Mouse (Mus musculus) layer of hippocampus, adult 11-12 months (tissue): ENCODE measurements around the gene Pon2.
"Not testable (repeated sequence)": the region's sequence is repeated elsewhere in the genome, so short reads cannot be mapped to it uniquely, and the experiment has no call there.

Experiments used
- DNase-seq: peaks from one replicate; pipeline ENCODE4 v3.0.0; 2022; ENCODE audit warnings: low spot score

Pon2 gene

DNA sequence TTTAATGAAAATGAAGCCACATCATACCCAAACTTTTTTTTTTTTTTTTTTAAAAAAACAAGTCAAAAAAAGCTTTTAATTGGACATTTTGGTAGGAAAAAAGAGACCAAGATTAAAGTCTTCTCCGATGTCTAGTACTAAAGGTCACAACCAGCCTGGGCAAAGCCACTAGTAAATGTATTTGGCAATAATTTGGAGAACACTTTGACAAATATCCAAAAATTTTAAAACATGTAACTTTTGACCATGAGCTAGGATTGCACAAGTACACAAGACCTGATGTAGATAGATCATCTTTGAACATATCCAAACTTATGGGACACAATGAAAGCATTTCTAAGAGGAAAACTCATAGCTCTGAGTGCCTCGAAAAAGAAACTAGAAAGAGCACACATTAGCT lies 74.7 kb downstream of the Pon2 start:
- not testable (repeated sequence) for DNase-seq

DNA sequence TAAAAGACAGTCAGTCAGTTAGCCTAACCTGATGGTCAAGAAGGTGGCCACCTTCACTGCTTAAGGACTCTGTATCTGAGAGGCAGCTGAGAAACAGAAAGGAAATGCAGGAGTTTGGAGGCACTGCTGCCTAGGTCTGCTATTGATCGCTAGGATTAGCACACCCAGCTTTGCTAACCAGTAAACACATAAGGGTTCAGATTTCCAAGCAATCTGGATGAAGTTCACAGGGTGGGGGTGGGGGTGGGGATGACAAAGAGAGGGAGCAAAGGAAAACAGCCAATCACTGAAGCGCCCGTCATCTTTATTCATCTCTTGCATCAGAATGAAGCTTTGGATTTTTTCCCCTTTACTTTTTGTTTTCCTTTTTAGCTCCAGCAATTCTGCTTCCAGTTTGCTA lies 76.2 kb downstream of the Pon2 start:
- DNase-seq = no peak

DNA sequence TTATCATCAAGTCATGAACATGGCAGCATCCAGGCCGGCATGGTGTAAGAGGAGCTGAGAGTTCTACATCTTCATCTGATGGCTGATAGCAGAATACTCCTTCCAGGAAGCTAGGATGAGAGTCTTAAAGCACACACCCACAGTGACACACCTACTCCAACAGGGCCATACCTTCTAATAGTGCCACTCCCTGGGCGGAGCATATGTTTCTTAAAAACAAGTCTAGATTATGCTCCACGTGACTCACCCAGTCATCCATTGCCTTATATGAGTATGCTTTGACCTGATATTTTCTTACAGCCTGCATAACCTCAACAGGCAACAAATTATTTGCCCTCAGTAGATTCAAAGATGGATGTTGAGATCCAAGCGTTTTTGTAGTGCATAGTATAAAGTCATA lies 80.1 kb downstream of the Pon2 start:
- DNase-seq = no peak
